Mouse (Mus musculus): ENCODE data around the gene Klf11.
"Not testable (repeated sequence)": the region's sequence is repeated elsewhere in the genome, so short reads cannot be mapped to it uniquely, and the experiment has no call there.

Klf11 gene

DNA sequence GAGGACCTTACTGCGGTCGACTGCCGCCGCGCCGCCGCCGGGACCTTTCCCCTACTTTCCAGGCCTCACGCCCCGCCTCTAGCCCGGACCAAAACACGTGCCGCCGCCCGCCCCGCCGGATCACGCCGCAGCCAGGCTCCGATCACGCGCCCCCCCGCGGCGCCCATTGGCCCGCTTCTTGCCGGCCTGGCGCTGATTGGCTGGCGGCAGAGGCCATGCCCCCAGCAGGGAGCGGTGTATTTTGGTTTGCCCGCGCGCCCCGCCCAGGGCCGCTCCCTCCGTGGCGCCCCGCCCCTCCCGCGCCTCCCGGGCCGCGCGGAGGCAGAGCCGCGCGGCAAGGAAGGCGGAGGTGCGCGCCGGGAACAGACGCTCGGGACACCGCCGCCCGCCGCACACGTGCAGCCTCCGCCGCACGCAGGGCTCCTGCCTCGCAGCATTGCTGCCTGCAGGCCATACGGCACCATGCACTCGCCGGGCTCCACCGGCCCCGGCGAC, at the start of gene Klf11:
Klf11 (plus strand) TSS at position 212 of the 495 bp plus-strand sequence.
- DNase-seq (ENCODE audit: inconsistent ontology term) = peak; percentile 99

DNA sequence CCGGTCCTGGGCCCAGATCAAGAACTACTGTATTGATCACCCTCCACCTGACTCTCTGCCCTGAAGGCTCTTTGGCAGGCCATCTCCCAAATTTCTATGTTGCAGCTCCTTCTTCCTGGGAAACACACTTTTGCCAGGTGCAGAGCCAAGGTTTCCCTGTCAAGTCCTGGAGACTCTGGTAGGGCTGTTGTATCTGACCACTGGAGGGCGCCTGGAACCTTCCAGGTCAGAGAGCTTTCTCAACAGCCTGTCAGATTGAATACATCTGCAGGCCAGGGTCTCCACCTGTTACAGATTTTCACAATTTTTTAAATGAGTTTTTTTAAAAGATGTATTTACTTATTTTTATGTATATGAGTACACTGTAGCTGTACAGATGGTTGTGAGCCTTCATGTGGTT, 47.8 kb upstream of the Klf11 start:
- peak; percentile 42 for DNase-seq (ENCODE audit: inconsistent ontology term)

DNA sequence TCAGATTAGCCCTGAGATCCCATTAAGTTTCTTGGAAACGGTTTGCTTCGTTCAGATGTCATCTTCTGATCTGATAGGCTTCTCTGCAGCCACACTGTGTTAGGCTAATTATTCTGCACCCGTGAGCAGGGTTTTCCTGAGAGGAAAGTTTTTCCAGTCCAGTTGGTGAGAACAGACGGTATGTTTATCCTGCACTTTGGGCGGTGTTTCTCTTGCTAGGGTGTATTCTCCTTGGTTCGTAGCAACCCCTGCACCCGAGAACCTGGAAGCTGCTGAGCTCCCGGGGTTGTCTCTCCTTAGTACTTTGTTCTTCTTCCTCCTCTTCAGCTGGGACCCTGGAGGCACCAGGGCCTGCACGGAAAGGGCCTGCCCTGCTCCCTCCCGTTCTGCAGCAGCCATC, 44.9 kb upstream of the Klf11 start:
- DNase-seq (ENCODE audit: inconsistent ontology term) = peak; percentile 52

DNA sequence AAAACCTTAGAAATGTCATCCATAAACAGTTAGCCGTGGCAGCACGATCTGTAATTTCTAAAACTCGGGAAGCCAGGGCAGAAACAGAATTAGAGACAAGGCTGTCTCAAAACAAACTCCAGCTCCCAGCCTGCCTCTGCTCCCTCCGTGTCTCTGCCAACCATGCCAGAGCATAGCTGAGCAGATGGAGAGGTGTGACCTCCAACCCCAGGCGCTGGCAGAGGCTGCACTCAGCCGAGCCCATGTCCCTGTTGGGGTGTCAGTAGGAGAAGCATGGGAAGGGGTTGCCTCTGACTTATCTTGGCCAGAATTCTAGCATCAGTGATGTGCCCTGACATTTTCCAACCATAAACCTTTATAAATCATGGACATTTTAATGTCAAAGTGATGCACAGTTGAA, 38.5 kb upstream of the Klf11 start:
- no peak for DNase-seq (ENCODE audit: inconsistent ontology term)

DNA sequence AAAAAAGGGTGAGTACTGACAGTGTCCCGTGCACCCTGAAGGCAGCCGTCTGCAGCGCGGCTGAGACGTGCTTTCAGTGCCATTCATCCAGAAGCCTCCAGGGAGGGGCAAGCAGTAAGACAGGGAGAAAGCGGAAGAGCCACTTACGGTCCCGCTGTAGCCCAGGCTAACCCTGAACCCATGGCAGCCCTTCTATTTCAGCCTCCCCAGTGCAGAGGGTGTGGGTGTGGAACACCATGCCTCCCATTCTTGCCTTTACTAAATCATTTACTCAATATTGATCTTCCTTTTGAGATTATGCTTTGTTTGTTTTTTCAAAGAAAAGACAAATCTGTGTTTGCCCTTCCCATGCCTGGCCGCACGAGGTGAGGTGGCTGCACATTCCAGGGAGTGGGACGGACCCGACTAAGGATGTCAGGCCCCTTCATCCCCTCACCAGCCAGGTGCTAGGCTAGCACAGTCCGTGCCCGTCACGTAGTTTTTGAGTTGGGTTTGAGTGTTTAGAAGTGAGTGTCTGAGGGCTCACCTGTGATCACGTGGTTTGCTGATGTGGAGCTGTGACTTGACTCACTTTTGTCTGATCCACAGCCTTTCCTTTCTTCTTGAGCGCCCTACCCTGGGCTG, 36.5 kb upstream of the Klf11 start:
- DNase-seq (ENCODE audit: inconsistent ontology term) = no peak

DNA sequence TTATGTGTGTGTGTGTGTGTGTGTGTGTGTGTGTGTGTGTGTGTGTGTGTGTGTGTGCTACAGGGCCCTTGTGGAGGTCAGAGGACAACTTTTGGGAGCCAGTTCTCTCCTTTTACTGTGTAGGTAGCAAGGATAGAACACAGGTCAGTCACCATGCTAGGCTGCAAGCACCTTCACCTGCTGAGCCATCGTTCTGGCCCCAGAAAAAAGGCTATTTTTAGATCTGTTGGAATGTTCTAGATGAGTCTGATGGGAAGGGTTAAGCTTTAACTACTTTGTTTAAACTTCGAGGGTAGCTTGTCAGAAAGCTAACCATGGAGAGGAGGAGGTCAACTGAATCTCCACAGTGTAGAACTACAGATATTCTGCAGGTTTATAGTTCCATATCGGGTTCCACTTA, 35.9 kb upstream of the Klf11 start:
- no peak for DNase-seq (ENCODE audit: inconsistent ontology term)

DNA sequence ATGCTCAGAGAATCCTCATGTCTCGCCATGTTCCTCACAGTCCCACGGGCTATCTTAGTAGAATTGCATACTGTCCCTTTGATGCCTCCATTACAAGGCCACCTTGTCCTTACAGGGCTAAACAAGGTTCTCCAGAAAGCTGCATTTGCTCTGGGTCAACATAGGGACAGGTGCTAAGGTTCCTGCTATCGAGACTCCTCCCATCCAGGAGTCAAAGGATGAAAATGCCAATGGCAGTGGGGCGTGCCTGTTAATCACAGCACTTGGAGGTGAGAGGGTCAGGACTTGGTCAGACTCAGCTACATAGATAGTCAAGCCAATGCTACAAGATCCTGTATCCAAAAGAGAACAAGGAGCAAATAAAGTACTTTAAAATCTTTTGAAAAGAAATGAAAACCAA, 31.6 kb upstream of the Klf11 start:
- no peak for DNase-seq (ENCODE audit: inconsistent ontology term)

DNA sequence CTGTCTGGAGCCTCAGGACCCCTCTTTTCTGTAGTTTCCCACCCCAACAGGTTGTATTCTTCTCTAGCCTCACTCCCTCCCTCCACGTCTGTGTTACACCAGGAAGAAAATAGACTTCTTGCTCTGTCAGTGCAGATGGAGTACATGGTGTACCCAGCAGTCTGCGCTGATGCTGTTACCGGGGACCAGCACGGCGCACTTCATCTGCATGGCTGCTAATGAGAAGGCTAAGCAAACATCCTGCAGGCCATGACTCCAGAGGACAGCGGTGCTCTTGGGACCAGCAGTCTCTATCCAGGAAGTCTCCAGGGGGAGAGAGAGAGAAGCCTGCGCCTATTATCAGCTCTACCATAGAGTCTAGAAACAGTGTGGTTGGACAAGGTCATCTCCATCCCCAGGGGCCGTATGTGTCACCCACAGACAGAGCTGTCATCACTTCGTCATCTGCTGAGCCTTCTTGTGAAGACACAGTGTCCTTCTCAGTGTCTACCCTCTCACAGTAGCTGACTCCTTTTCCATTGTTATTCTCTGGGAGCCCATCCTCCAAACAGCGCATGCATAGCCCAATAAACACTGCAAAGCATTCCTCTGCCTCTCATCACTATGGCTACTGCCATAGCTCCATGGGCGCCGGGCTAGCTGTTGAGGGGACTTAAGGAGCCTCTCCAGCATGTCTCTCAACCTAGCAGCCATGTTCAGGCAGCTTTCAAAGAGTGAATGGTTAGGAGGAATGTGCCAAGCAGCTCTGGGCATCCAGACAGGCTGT, 27.4 kb upstream of the Klf11 start:
- peak; percentile 10 for DNase-seq (ENCODE audit: inconsistent ontology term)

DNA sequence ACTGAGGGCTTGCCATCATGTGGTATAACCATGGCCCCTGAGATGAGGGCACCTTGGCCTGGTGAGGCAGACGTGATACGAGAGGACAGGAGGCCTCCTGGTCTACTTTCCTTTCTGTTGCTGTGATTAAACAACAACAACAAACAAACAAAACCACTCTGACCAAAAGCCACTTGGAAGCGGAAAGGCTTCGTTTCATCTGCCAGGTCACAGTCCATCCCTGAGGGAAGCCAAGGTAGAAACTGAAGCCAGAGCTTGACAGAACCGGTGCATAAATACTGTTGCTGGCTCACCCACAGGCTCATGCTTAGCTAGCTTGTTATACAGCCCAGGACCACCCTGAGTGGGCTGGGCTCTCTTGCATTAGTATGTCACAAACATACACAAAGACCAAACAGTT, 24.7 kb upstream of the Klf11 start:
- no peak for DNase-seq (ENCODE audit: inconsistent ontology term)

DNA sequence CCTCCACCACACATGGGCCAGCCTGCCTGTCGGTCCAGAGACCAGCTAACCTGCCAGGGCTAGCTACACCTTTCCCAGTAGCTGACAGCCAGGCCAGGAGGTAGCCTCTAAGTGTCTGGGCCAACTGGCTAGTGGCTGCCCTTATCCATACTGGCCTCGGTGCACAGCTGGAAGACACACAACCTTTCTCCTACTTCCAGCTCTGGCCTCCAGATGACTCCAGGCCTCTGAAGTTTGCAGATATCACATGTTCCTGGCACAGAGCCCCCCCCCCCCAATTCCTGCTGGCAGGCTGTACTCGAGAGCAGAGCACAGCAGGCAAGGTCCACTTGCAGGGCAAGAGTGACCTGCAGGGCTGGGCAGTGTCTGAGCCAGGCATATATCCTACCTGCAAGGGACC, 23.9 kb upstream of the Klf11 start:
- DNase-seq (ENCODE audit: inconsistent ontology term) = no peak

DNA sequence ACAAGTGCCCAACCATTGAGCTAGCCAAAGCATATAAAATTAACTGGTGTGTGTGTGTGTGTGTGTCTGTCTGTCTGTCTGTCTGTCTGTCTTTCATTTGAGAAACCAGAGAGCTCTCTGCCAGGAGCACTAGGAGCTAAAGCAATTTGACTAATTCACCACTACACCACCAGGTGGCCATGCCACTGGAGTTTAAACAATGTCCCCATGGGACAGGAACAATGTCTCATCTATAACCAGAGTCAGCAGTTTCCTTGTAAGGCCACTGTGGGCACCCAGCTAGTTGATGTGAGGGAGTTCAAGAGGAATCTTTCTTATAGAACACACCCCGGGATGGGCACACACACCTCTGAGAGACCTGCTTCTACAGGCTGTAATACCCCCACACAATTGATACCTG, 20.9 kb upstream of the Klf11 start:
- no peak for DNase-seq (ENCODE audit: inconsistent ontology term)

DNA sequence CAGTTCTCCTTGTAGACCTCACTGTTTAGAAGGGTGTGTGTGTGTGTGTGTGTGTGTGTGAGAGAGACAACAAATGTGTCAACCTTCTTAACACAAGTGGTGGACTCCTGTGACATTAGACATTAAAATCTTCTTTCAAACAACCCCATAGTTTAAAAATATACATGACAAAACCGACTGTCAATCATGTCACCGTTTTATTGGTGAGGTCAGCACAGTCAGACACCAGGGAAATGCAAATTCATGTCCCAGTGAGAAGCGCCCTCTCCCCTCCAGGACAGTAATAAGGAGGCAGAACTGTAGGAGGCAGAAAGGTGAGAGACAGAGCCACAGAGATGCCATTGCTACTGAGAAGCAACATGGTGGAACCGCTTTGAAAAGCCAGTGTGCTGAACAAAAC, 18.7 kb upstream of the Klf11 start:
- DNase-seq (ENCODE audit: inconsistent ontology term) = no peak

DNA sequence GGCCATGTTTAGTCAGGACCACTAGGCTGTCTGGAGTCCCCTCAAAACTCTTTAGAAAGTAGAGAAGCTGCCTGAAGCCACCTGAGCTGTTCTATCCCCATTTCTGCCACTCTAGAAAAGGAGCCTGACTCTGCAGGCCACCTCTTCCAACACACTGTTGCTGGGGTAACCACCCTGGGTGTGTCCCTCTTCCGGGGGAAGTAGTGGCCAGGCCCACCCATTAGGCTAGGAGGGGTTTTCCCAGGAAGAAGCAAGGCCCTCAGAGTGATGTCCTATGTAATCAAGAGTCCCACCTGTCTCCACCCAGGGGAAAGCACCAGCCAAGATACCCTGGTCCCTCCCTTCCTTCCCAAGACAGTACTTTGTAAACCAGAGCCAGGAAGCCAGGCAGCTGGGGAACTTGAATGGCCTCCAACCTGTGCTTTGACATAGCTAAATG, 17.3 kb upstream of the Klf11 start:
- DNase-seq (ENCODE audit: inconsistent ontology term) = no peak

DNA sequence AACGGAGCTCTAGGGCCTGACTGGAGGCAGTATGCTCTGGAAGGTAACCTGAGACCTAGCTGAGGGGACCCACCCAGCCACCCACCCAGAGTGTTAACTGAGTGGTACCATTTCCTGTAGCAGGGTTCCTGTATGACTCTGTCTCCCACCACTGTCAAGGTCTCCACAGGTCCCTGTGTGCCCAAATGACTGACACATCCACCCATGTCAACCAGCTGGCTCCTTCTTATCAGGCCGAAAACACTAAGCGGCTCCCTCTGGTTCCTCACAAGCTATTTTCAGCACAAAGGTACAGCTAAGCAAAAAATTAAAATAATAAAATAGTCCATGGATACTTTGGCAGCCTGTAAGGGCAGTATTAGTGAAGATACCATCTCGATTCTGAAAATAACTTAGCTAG, 16.9 kb upstream of the Klf11 start:
- no peak for DNase-seq (ENCODE audit: inconsistent ontology term)

DNA sequence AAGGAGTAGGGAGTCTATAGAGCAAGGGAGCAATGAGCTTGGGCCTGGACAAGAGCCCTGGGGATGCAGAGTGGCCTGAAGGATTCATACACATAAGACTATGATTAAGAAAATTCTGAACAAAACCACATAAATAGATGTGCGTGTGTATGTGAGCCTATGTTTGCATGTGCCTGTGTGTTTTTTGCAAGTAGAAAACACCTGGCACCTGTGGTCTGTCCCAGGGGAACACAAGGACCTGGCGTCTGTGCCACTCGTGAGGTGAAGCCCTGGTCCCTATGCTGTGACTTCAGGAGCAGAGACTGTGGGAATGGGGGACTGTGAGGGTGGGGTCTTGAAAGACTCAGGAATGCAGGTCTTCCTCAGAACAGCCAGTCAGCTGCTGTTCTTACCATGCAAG, 16.4 kb upstream of the Klf11 start:
- no peak for DNase-seq (ENCODE audit: inconsistent ontology term)

DNA sequence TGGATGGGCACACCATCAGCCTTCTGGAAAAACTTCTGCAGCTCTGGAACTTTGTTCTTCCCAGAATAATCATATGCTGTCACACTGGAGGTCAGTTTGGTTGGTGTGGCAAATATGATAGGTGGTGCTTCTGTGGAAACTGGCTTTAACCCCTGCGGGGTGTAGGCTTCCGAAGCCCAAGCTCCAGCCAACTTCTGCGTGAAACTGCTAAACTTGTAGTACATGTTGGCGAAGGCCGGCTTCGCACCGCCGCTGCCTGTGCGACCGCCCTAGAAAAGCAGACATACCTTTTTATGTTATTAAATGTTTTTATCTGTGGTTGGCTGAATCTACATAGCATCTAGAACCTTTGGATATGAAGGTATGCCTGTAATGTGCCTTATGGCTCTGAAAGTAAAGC, 12.3 kb upstream of the Klf11 start:
- not testable (repeated sequence) for DNase-seq (ENCODE audit: inconsistent ontology term)

DNA sequence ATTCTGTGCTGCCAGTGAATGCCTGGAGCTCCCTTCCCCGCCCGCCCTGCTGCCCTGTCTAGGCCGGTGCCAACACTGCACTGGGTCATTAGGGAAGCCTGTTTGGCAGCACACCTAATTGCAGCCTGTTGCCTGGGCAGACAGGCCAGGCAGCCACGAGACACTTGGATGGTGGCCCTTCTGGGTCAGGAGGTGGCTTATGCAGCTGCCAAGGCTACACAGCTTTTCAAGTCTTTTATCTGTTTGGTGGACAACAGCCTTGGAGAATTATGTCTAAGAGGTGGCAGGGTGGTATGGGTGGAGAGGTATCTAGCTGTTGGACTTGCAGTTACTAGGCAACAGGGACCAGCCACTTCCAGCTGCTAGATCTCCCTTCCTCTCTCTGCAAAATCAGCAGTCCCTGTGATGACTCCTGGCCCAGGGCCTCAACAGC, 8.7 kb upstream of the Klf11 start:
- DNase-seq (ENCODE audit: inconsistent ontology term) = peak; percentile 94

DNA sequence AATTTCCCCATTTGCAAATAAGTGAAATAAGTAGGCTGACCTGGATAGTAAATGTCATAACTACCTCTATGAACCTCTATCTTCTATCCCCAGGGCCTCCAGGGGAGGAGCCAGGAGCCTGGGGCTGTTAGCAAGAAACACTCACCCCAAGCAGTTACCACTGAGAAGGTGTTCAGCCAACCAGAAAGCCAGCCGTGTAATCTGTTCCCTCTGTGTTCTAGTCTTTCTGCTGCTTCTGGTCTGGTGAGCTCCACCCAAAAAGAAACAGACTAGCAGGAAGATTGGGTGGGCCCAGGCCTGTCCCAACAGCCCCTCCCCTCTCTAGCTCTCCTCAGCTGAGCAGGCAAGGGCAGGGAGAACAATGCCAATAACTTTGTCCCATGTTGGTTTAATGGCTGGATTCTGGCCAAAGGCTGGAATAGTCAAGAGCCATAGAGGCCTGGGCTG, 6.9 kb upstream of the Klf11 start:
- no peak for DNase-seq (ENCODE audit: inconsistent ontology term)

DNA sequence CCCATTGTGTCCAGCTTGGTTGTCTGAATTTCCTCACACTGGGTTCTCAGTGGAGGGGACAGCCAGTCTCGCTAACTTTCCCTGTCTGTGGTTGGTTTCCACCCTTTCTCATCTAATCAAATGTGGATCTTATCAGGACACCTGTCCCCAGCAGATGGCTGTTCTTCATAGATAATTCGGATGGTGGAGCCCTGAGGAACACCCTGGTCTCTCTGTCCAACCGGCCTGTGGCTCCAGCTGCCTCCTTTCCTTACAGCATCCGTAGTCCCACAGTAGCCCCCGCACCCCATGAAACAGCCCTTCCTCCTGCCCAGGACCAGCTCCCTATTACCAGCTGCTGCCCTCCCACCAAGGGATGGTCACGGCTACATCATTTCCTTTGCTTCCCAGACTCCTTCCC, 5.2 kb upstream of the Klf11 start:
- DNase-seq (ENCODE audit: inconsistent ontology term) = no peak

DNA sequence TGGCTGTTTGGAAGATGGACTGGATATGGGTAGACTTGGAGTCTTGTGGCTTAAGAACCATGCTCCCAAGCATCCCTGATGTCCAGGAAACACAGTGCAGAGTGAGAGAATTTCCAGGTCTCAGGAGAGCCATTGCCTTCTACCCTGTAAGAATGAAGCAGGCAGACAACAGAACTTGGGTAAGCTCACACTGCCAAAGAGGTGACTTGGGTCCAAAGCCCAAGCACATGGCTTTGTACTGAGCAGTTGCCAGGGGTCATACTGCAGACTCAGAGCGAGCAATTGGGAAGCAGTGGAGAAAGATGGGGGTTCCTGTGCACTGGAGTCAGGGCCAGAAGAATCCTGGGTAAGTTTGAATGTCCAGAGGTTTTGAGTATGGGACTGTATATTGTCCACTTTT, 3.0 kb upstream of the Klf11 start:
- no peak for DNase-seq (ENCODE audit: inconsistent ontology term)

DNA sequence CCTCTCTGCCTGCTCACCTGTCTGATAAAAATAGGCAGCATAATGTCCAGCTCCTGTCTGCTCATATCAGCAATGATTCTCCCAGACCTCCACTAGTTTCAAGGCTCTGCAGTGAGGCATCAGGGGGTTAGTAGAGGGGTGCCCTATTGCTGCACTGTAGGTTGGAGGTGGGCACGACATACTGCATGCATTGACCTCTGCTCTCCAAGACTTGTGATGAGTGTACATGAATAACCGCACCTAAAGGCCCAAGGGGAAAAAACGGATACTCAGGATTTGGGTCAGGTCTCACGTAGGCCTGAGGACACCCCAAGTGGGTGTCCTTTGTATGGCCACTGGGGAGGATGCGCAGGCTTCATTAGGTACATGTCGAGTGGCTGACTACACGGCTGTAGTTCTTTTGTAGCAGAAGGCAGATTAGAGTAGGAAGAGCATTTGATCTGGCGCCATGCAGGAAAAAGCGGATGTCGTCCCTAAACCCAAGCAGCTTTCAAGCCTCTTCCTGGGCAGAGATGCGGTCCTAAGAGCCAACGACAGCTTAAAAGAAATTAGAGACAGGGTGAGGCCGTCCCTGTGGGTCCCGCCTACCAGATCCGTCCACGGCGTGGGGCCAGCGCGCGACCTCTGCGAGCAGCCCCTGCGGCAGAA, 535 bp upstream of the Klf11 start:
- DNase-seq (ENCODE audit: inconsistent ontology term) = no peak

DNA sequence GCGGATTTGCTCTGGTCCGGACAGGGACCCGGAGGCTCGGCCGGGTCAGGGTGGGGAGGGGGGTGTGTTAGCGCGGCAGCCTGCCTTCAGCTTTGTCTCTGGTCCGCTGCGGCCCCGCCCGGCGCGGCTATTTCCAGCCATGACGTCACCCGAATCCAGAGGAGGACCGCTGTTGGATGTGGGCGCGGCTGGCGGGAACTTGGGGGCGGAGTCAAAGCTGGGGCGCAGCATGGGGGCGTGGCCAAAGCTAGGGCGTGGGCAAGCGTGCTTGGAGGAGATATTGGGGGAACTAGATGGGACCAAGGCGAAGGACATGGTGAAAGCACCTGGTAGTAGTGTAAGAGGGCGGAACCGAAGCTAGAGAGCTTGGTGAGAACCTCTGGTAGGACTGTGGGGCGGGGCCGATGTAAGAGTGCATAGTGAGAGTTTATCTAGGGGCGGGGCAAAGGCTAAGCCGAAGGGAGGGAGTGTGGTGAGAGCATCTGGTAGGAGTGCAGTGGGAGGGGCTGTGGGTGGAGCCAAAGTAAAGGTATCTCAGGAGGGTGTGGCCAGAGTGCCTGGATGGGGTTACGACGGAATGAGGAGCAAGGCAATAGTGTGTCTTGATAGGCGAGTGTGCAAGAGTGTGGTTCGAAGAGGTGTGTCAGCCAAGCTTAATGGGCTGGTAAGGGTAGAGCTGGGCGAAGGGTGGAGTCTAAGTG, 718 bp downstream of the Klf11 start:
- DNase-seq (ENCODE audit: inconsistent ontology term) = peak; percentile 97

All from Muller cell, postnatal 12 days (primary cell).